Mouse (Mus musculus) kidney, postnatal 36 days (tissue): ENCODE results near the gene Prl2c5.
"Not testable (repeated sequence)": the region's sequence is repeated elsewhere in the genome, so short reads cannot be mapped to it uniquely, and the experiment has no call there.

Experiments used
- DNase-seq, 2 experiments: peaks; one replicate each; pipeline ENCODE4 v3.0.0; 2021 to 2022; ENCODE audit warnings: mixed read lengths in 2 of 2

Prl2c5 gene

GRCm38 (mm10) chr13:13182415-13182814, at the start of gene Prl2c5:
Gene Prl2c5 (plus strand): TSS chr13:13182715.
- DNase-seq, result not testable (repeated sequence)

- DNase-seq, result not testable (repeated sequence)
These were observed 19.6 kb upstream of the Prl2c5 start for GRCm38 (mm10) chr13:13162777-13163485.

GRCm38 (mm10) chr13:13168631-13169030, 13.9 kb upstream of the Prl2c5 start:
- DNase-seq, result not testable (repeated sequence)

GRCm38 (mm10) chr13:13173616-13174136, 8.8 kb upstream of the Prl2c5 start:
- peak; percentile 5 to 9 for DNase-seq

GRCm38 (mm10) chr13:13175736-13176135, 6.8 kb upstream of the Prl2c5 start:
- DNase-seq, result not testable (repeated sequence)

- DNase-seq, result not testable (repeated sequence)
These were observed 28.7 kb downstream of the Prl2c5 start for GRCm38 (mm10) chr13:13211168-13211567.

GRCm38 (mm10) chr13:13216363-13216762, 33.8 kb downstream of the Prl2c5 start:
- peak; percentile 21 to 33 for DNase-seq

- not testable (repeated sequence) for DNase-seq
These were observed 37.7 kb downstream of the Prl2c5 start for GRCm38 (mm10) chr13:13220231-13220630.

- DNase-seq, result peak; percentile 46 to 83
These were observed 54.9 kb downstream of the Prl2c5 start for GRCm38 (mm10) chr13:13237456-13237855.
